8 mouse cellular contexts compared by ENCODE assay signal in genomic region chr2:73277021-73277708, GRCm38 (mm10). TPM values are rescaled to one million over a fixed set of nuclear protein-coding genes. Genes with fewer than 3 reads are reported as not detected.
A peak's percentile ranks its signal among the peaks of the same experiment; 100 is the strongest.
DNase-seq lines count a peak whose midpoint lies in the region; ATAC-seq and TF ChIP-seq lines count a peak whose summit lies in the region.

No protein-coding gene starts in this region.

- under 1% methylated on average over 38 of the region's 38 CpGs for WGBS in kidney, embryonic 15.5 days
- WGBS in forebrain, postnatal 0 days = 2% methylated on average over 38 of the region's 38 CpGs

- H3K4me2 ChIP-seq in kidney, embryonic 15.5 days = peak overlapping the region; percentile 48
- H3K4me2 ChIP-seq in forebrain, postnatal 0 days (ENCODE audit: low read depth) = peak overlapping the region; percentile 46

- H3K79me2 ChIP-seq in MEL (ENCODE audit: control insufficient read depth, insufficient read depth, low read length, poor library complexity) = no peaks in the 10 kb centered on the region

- H3K27ac ChIP-seq in kidney, embryonic 15.5 days = no peak overlapping the region
- H3K27ac ChIP-seq in MEL (ENCODE audit: control insufficient read depth, low read depth, low read length) = no peak overlapping the region
- H3K27ac ChIP-seq in forebrain, postnatal 0 days (ENCODE audit: low read depth, low read length) = peak overlapping the region; percentile 84

- peaks cover 63% of the 10 kb centered on the region for H3K4me1 ChIP-seq in kidney, embryonic 15.5 days
- no peaks in the 10 kb centered on the region for H3K4me1 ChIP-seq in MEL (ENCODE audit: control insufficient read depth in 1 of 2, insufficient read depth in 2 of 2, low read length in 2 of 2)
- H3K4me1 ChIP-seq in forebrain, postnatal 0 days (ENCODE audit: insufficient read depth) = 0 out of 2 replicates have a peak, but pooled peaks cover 5% of the 10 kb centered on the region

- no peak overlapping the region for H3K9ac ChIP-seq in kidney, embryonic 15.5 days
- peak overlapping the region; percentile 74 for H3K9ac ChIP-seq in MEL (ENCODE audit: control insufficient read depth, low read depth, low read length, poor library complexity, severe bottlenecking)
- peak overlapping the region; percentile 59 for H3K9ac ChIP-seq in forebrain, postnatal 0 days

- H3K9me3 ChIP-seq in kidney, embryonic 15.5 days (replicated peaks) = no peaks in the 10 kb centered on the region
- H3K9me3 ChIP-seq in MEL (replicated peaks; ENCODE audit: insufficient read depth, low read length) = no peaks in the 10 kb centered on the region
- H3K9me3 ChIP-seq in forebrain, postnatal 0 days (ENCODE audit: low read length) = no peaks in the 10 kb centered on the region

- TF ChIP-seq CTCF in MEL (IDR thresholded peaks at IDR 0.05 in 2 of 3, conservative IDR thresholded peaks at IDR 0.05 in 1 of 3; ENCODE audit: control insufficient read depth in 1 of 3, insufficient read depth in 1 of 3, low read depth in 2 of 3, low read length in 3 of 3, poor library complexity in 1 of 3, severe bottlenecking in 1 of 3) = no peak
- no peak for TF ChIP-seq CTCF in forebrain, postnatal 0 days (IDR thresholded peaks at IDR 0.05; ENCODE audit: low read depth)

- no peak for TF ChIP-seq EP300 in MEL (IDR thresholded peaks at IDR 0.05; ENCODE audit: low read depth in 1 of 2, low read length in 2 of 2)

- H3K4me3 ChIP-seq in kidney, embryonic 15.5 days (replicated peaks) = peak overlapping the region; percentile 26
- peak overlapping the region; percentile 86 to 89 for H3K4me3 ChIP-seq in MEL (ENCODE audit: control insufficient read depth in 1 of 2, insufficient read depth in 1 of 2, low read depth in 2 of 2, low read length in 2 of 2)
- peak overlapping the region; percentile 33 for H3K4me3 ChIP-seq in forebrain, postnatal 0 days (ENCODE audit: low read depth, low read length)

- H3K36me3 ChIP-seq in kidney, embryonic 15.5 days = no peaks in the 10 kb centered on the region
- H3K36me3 ChIP-seq in MEL (ENCODE audit: control insufficient read depth in 1 of 2, insufficient read depth in 2 of 2, low read length in 2 of 2) = 0 out of 4 replicates have a peak, but pooled peaks cover 0 to 2% of the 10 kb centered on the region in 2 experiments
- H3K36me3 ChIP-seq in forebrain, postnatal 0 days (ENCODE audit: insufficient read depth) = peaks cover 4% of the 10 kb centered on the region; the same call in 1 of the 2 replicates

- no peak for TF ChIP-seq RAD21 in MEL (IDR thresholded peaks at IDR 0.05; ENCODE audit: low read depth, low read length)

- ATAC-seq in kidney, embryonic 15.5 days (replicated peaks; ENCODE audit: low FRiP score) = peak; percentile 37; the same call in 1 of the 2 replicates
- ATAC-seq in forebrain, postnatal 0 days = no peak

- no peak for TF ChIP-seq POLR2A in MEL (IDR thresholded peaks at IDR 0.05; ENCODE audit: control insufficient read depth in 1 of 2, insufficient read depth in 1 of 2, low read depth in 1 of 2, low read length in 2 of 2, poor library complexity in 1 of 2)

- DNase-seq in kidney, postnatal 14 days = no peak
- DNase-seq in MEL (ENCODE audit: low read depth, low spot score) = peak; percentile 70
- DNase-seq in forebrain, postnatal 0 days = peak; percentile 66
- peak; percentile 50 for DNase-seq in mesoderm, embryonic 11.5 days (ENCODE audit: low read depth, low spot score)
- no peak for DNase-seq in frontal cortex, postnatal 10 days (ENCODE audit: low spot score in 2 of 2)
- no peak for DNase-seq in layer of hippocampus, postnatal 25 days (ENCODE audit: extremely low spot score in 1 of 2, low spot score in 1 of 2)
- no peak for DNase-seq in adrenal gland, adult 18-20 months (ENCODE audit: low spot score in 2 of 2)

- peaks cover 88% of the 10 kb centered on the region for H3K27me3 ChIP-seq in kidney, embryonic 15.5 days
- H3K27me3 ChIP-seq in MEL (ENCODE audit: control insufficient read depth in 1 of 2, insufficient read depth in 2 of 2, low read length in 2 of 2) = no peaks in the 10 kb centered on the region
- H3K27me3 ChIP-seq in forebrain, postnatal 0 days (ENCODE audit: insufficient read depth, low read length) = peaks cover 15% of the 10 kb centered on the region

TF ChIP-seq in MEL, 35 proteins besides CTCF, POLR2A, EP300 and RAD21:
- TF ChIP-seq HCFC1 (IDR thresholded peaks at IDR 0.05; ENCODE audit: low read depth, low read length) (no peak), CHD2 (IDR thresholded peaks at IDR 0.05; ENCODE audit: low read length) (no peak), ETS1 (IDR thresholded peaks at IDR 0.05; ENCODE audit: low read depth, low read length) (no peak), BHLHE40 (IDR thresholded peaks at IDR 0.05; ENCODE audit: borderline replicate concordance, low read depth, low read length) (no peak), GABPA (IDR thresholded peaks at IDR 0.05; ENCODE audit: low read depth, low read length) (no peak), TAL1 (IDR thresholded peaks at IDR 0.05; ENCODE audit: low read length) (no peak), E2F4 (IDR thresholded peaks at IDR 0.05; ENCODE audit: borderline replicate concordance, low read depth, low read length) (no peak), MAX (IDR thresholded peaks at IDR 0.05; ENCODE audit: low read length) (no peak), JUND (IDR thresholded peaks at IDR 0.05; ENCODE audit: low read depth, low read length) (no peak), GATA1 (IDR thresholded peaks at IDR 0.05; ENCODE audit: low read depth, low read length) (no peak), ZKSCAN1 (IDR thresholded peaks at IDR 0.05; ENCODE audit: low read depth, low read length) (no peak)

RNA-seq across cellular contexts. Expression of gene Sp9, which starts 5.4 kb away (rescaled TPM):
- polyA plus RNA-seq in kidney, embryonic 15.5 days (2015; fragmentation: Nextera tagmentation; extraction: Ambion mirVana) = 0.06 TPM in 1 of 2 replicates, not detected in the other
- total RNA-seq in MEL (2012; rRNA removed) = 0.39 TPM in 1 of 2 replicates, not detected in the other
- polyA plus RNA-seq in MEL (2012; ENCODE audit: insufficient read depth in 1 of 2, insufficient read length in 2 of 2, low read depth in 1 of 2, low replicate concordance in 2 of 2, missing spikeins in 1 of 2) = under 1 TPM in 1 of 2 experiments, not detected in 1; 0.03 TPM
- total RNA-seq in forebrain, postnatal 0 days (2014; rRNA removed) = 12.8 and 18.1 TPM in 2 replicates
- polyA plus RNA-seq in forebrain, postnatal 0 days (2015; fragmentation: Nextera tagmentation; extraction: Ambion mirVana) = 7.7 and 9.8 TPM in 2 replicates
- total RNA-seq in layer of hippocampus, postnatal 25 days (2021) = 1 to 10 TPM; 2.9 to 3.6 TPM
- not detected for total RNA-seq in adrenal gland, adult 18-20 months (2021)

RNA-seq across cellular contexts. Expression of gene Scrn3, which starts 35.2 kb away (rescaled TPM):
- 18.5 TPM in 2 replicates for polyA plus RNA-seq in kidney, embryonic 15.5 days (2015; fragmentation: Nextera tagmentation; extraction: Ambion mirVana)
- total RNA-seq in MEL (2012; rRNA removed) = 3.0 and 3.2 TPM in 2 replicates
- 1 to 10 TPM in 1 of 2 experiments, not detected in 1; 7.7 TPM for polyA plus RNA-seq in MEL (2012; ENCODE audit: insufficient read depth in 1 of 2, insufficient read length in 2 of 2, low read depth in 1 of 2, low replicate concordance in 2 of 2, missing spikeins in 1 of 2)
- total RNA-seq in forebrain, postnatal 0 days (2014; rRNA removed) = 5.1 and 6.8 TPM in 2 replicates
- polyA plus RNA-seq in forebrain, postnatal 0 days (2015; fragmentation: Nextera tagmentation; extraction: Ambion mirVana) = 4.5 and 5.3 TPM in 2 replicates
- 10 to 100 TPM; 17.3 to 27.5 TPM for total RNA-seq in layer of hippocampus, postnatal 25 days (2021)
- 10 to 100 TPM; 18.8 to 21.2 TPM for total RNA-seq in adrenal gland, adult 18-20 months (2021)

RNA-seq across cellular contexts. Expression of gene Cir1, which starts 35.3 kb away (rescaled TPM):
- 24.5 and 25.8 TPM in 2 replicates for polyA plus RNA-seq in kidney, embryonic 15.5 days (2015; fragmentation: Nextera tagmentation; extraction: Ambion mirVana)
- 3.4 TPM in 2 replicates for total RNA-seq in MEL (2012; rRNA removed)
- 1 to 10 TPM in 1 of 2 experiments, not detected in 1; 7.7 TPM for polyA plus RNA-seq in MEL (2012; ENCODE audit: insufficient read depth in 1 of 2, insufficient read length in 2 of 2, low read depth in 1 of 2, low replicate concordance in 2 of 2, missing spikeins in 1 of 2)
- total RNA-seq in forebrain, postnatal 0 days (2014; rRNA removed) = 9.5 and 10.6 TPM in 2 replicates
- 29.3 and 30.3 TPM in 2 replicates for polyA plus RNA-seq in forebrain, postnatal 0 days (2015; fragmentation: Nextera tagmentation; extraction: Ambion mirVana)
- total RNA-seq in layer of hippocampus, postnatal 25 days (2021) = 10 to 100 TPM; 27.0 to 29.3 TPM
- 10 to 100 TPM; 12.9 to 16.7 TPM for total RNA-seq in adrenal gland, adult 18-20 months (2021)

RNA-seq across cellular contexts. Expression of gene Ola1, which starts 58.4 kb away (rescaled TPM):
- 88.9 and 97.6 TPM in 2 replicates for polyA plus RNA-seq in kidney, embryonic 15.5 days (2015; fragmentation: Nextera tagmentation; extraction: Ambion mirVana)
- total RNA-seq in MEL (2012; rRNA removed) = 69.7 and 75.8 TPM in 2 replicates
- 10 to 100 TPM in 1 of 2 experiments, not detected in 1; 86.0 TPM for polyA plus RNA-seq in MEL (2012; ENCODE audit: insufficient read depth in 1 of 2, insufficient read length in 2 of 2, low read depth in 1 of 2, low replicate concordance in 2 of 2, missing spikeins in 1 of 2)
- total RNA-seq in forebrain, postnatal 0 days (2014; rRNA removed) = 68.4 and 78.9 TPM in 2 replicates
- polyA plus RNA-seq in forebrain, postnatal 0 days (2015; fragmentation: Nextera tagmentation; extraction: Ambion mirVana) = 87.4 and 97.2 TPM in 2 replicates
- 100 to 1,000 TPM; 116 to 117 TPM for total RNA-seq in layer of hippocampus, postnatal 25 days (2021)
- 10 to 100 TPM; 48.1 to 54.0 TPM for total RNA-seq in adrenal gland, adult 18-20 months (2021)

Comparison
In these comparisons a context has a peak if more than half of its experiments do, and no peak if none do; other contexts are left out.
1. H3K4me3 ChIP-seq: peak in every context shown above with its lines; median percentile 88 in MEL; 33 in forebrain, postnatal 0 days; 26 in kidney, embryonic 15.5 days.
2. DNase-seq: peak in MEL (single experiment), forebrain, postnatal 0 days (single experiment) and mesoderm, embryonic 11.5 days (single experiment); none in kidney, postnatal 14 days (single experiment), frontal cortex, postnatal 10 days (0 of 2), layer of hippocampus, postnatal 25 days (0 of 2) and adrenal gland, adult 18-20 months (0 of 2).